Mouse (Mus musculus) midbrain, embryonic 13.5 days (tissue): Measurements from ENCODE around the gene Rap1a. TPM values are rescaled to one million over a fixed set of nuclear protein-coding genes. Genes with fewer than 3 reads are reported as not detected.

Experiments used
- ATAC-seq: fragments of 200-750 bp; cut with Nextera tagmentation; 2 replicates; pipeline ENCODE4 v1.8.0; 2017; ENCODE audit warnings: mild to moderate bottlenecking, moderate TSS enrichment, moderate library complexity
- H3K27ac ChIP-seq: fragments of 300-500 bp; sonication (generic); 2 replicates; pipeline ENCODE4 v1.5.1; 2015; ENCODE audit warnings: inconsistent platforms, mild to moderate bottlenecking, moderate library complexity
- H3K27me3 ChIP-seq: fragments of 300-500 bp; sonication (generic); 2 replicates; pipeline ENCODE4 v1.6.1; 2015; ENCODE audit warnings: mild to moderate bottlenecking, inconsistent platforms
- H3K36me3 ChIP-seq: fragments of 300-500 bp; sonication (generic); 2 replicates; pipeline ENCODE4 v1.6.1; 2015; ENCODE audit warnings: mild to moderate bottlenecking, inconsistent platforms
- H3K4me1 ChIP-seq: fragments of 300-500 bp; sonication (generic); replicated peaks from 2 replicates; pipeline ENCODE4 v1.6.1; 2015; ENCODE audit warnings: inconsistent platforms
- H3K4me2 ChIP-seq: fragments of 300-500 bp; sonication (generic); replicated peaks from 2 replicates; pipeline ENCODE4 v1.6.1; 2015; ENCODE audit warnings: moderate library complexity, mild to moderate bottlenecking, inconsistent platforms
- H3K4me3 ChIP-seq: fragments of 300-500 bp; sonication (generic); replicated peaks from 2 replicates; pipeline ENCODE4 v1.5.1; 2015; ENCODE audit warnings: mild to moderate bottlenecking, inconsistent platforms
- H3K9ac ChIP-seq: fragments of 300-500 bp; sonication (generic); replicated peaks from 2 replicates; pipeline ENCODE4 v1.6.1; 2015; ENCODE audit warnings: mild to moderate bottlenecking, inconsistent platforms
- H3K9me3 ChIP-seq: fragments of 300-500 bp; sonication (generic); 2 replicates; pipeline ENCODE4 v1.6.1; 2016; ENCODE audit warnings: mild to moderate bottlenecking, inconsistent platforms
- WGBS: fragments of 180-500 bp; shearing (Covaris S2); methylation state at CpG from one replicate; pipeline ENCODE4 v1.1.7; 2015; 5-methylcytosine and 5-hydroxymethylcytosine counted together
- polyA plus RNA-seq: library from polyadenylated mRNA; unstranded; fragments of >200 nt; fragmentation: Nextera tagmentation; extraction: Ambion mirVana; gene quantifications from 2 replicates; pipeline ENCODE4 v1.2.1, GENCODE M21; 2015

Gene Rap1a
- polyA plus RNA-seq, 1 experiment from 2014 or later, result 76.1 TPM

DNA sequence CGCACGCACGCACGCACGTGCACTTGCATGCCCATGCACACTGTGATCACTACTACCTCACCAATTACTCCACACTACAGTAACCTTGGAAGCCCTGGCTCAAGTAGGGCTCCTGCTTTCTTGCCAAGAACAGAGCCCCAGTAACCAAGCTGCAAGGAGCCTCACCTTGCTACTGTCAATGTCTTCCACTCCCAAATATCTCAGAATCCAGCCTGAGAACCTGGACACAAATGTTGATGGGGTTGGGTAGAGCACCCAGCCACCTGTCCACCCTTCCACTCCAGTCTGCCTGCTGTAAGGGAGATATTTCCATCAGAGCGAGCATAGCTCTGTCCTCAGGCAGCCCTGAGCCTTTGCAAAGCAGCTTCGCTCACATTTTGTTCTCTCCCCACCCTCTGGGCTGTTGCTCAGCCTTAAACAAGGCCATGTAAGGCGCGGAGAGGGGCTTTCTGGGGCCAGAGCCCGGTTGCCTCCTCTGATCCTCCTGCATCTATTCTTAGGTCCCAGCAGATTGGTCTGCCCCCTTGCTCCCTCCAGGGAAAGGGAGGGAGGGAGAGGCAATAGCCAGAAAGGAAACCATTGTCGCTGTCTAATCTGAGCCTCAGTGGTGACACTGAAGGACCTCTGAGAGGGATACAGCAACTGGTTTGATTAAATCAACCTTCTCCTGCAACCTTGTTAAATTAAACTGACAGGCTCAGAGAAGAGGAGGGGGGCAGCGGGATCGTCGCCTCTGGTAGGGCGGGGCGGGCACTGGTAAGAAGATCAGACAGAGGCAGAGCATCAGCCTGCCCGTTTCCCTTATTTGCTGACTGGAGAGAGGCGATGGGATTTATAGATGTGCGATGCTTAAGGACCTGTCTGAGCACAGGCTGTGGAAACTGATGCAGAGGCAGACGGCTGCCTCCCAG, 105.4 kb downstream of the Rap1a start:
- H3K9ac ChIP-seq, result peak overlapping the region; percentile 52; the same call in 1 of the 2 replicates
- peak; percentile 91 for ATAC-seq
- peak overlapping the region; percentile 79 for H3K27ac ChIP-seq
- H3K9me3 ChIP-seq, result no peaks in the 10 kb centered on the region
- H3K27me3 ChIP-seq, result peaks cover 10% of the 10 kb centered on the region; the same call in 1 of the 2 replicates
- peaks cover 31% of the 10 kb centered on the region for H3K4me1 ChIP-seq
- H3K4me3 ChIP-seq, result peak overlapping the region; percentile 13
- 17% methylated on average over 20 of the region's 20 CpGs for WGBS
- H3K4me2 ChIP-seq, result peak overlapping the region; percentile 47
- no peaks in the 10 kb centered on the region for H3K36me3 ChIP-seq

DNA sequence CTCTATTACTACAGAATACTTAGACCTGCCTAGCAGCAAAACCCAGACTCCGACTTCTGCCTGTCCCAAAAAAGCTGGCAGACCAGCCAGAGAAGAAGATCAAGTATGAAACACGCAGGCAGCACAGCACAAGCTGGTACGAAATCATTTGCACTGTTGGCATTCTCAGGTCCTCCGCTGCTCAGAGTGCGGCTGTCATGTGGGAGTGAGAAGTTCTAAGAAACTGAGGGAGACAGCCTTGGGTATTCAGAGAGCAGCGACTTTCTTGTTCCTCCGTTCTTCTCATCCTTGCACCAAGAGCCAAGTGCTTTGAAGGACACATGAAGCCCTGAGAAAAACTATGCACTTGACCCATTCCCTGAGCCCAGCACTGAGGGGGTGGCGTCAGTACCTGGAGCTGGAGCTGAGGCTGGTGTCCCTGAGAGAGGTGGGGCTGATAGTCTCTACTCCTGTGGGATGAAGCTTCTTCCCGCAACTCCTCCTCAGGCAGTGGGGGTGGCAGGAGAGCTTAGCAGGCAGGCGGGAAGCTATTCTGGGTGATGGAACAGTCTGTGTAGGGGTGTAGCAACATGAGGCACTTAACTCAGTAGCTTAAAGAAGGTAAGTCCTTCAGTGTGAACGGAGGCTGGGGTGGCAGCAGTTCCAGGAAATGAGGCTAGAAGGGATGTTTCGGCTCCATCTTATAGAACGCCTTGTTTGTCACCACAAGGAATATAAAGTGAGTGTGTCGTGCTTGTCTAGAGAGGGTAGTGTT, 107.6 kb downstream of the Rap1a start:
- H3K9ac ChIP-seq, result no peak overlapping the region
- WGBS, result 81% methylated on average over 14 of the region's 14 CpGs

DNA sequence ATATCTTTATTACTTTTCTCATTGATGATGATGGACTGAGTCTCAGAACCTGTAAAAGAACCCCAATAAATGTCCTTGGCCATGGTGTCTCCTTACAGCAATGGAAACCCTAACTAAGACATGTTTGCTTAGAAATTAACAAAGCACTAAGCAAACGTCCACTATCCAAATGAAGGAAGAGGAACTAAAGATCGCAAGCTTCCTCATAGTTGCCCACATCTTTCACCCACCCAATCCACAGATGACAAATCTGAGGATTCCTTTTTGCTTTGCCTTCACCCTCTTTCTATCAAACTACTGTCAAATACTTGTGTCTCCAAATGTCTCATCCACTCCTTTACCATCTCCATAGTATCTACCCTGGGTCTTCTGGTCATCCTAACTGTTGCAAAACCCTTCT, 112.6 kb downstream of the Rap1a start:
- H3K9me3 ChIP-seq, result no peaks in the 10 kb centered on the region
- 0 out of 2 replicates have a peak, but pooled peaks cover 4% of the 10 kb centered on the region for H3K27me3 ChIP-seq
- H3K4me2 ChIP-seq, result no peak overlapping the region
- H3K9ac ChIP-seq, result no peak overlapping the region
- no peak for ATAC-seq
- WGBS, result 91% methylated on average over 2 of the region's 2 CpGs
- H3K36me3 ChIP-seq, result peaks cover 7% of the 10 kb centered on the region
- no peak overlapping the region for H3K27ac ChIP-seq
- peaks cover 10% of the 10 kb centered on the region for H3K4me1 ChIP-seq
- H3K4me3 ChIP-seq, result no peak overlapping the region

More for the DNA sequence above, 107.6 kb downstream of the Rap1a start:
- no peaks in the 10 kb centered on the region for H3K9me3 ChIP-seq
- no peak overlapping the region for H3K27ac ChIP-seq
- no peak overlapping the region for H3K4me2 ChIP-seq
- H3K4me1 ChIP-seq, result peaks cover 31% of the 10 kb centered on the region
- no peaks in the 10 kb centered on the region for H3K36me3 ChIP-seq
- no peak for ATAC-seq
- peaks cover 10% of the 10 kb centered on the region; the same call in 1 of the 2 replicates for H3K27me3 ChIP-seq
- no peak overlapping the region for H3K4me3 ChIP-seq

DNA sequence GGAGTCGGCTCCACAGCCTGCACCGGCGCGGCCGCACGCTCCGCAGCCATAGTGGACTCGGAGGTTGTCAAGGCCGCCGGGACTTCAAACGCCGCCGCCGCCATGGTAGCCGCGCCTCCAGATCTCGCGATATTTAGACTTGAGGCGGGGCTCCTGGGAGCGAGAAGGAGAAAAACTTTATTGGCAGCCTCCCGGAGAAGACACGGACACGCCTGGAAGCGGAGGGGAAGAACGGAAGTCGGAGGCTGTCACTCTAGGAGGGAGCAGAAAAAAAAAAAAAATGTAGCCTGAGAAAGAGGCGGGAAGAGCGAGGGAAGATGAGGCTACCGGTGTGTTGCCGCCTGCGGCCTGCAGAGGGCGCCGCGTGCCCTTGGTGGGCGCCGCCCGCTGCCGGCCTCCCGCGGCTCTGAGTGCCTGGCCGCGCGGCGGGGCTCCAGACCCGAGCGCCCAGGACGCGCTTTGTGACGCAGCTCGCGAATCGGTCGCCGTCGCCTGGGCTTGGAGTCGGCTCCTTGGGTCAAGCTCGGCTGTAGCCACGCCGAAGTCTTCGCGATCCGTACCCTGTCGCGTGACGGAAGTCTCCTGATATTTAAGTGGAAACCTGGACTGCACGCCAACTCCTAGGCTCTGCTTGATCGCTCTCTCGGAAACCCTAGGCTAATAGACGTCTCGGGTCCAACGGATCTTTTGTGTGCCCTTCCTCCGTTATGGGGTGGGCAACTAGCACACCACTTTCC, 113.6 kb downstream of the Rap1a start, which contains the start of gene Ddx20:
TSS of gene Ddx20 (minus strand) at position 251 of the 737 bp plus-strand sequence.
- peak; percentile 97 for ATAC-seq
- Histone ChIP-seq H3K4me1 (peaks cover 10% of the 10 kb centered on the region), H3K27ac (peak within 1 kb of the TSS; percentile 83), H3K4me2 (peak within 1 kb of the TSS; percentile 80), H3K9me3 (no peaks in the 10 kb centered on the region), H3K36me3 (peaks cover 14% of the 10 kb centered on the region), H3K4me3 (peak within 1 kb of the TSS; percentile 94), H3K27me3 (0 out of 2 replicates have a peak, but pooled peaks cover under 1% of the 10 kb centered on the region), H3K9ac (peak within 1 kb of the TSS; percentile 95)
- under 1% methylated on average over 69 of the region's 72 CpGs for WGBS

DNA sequence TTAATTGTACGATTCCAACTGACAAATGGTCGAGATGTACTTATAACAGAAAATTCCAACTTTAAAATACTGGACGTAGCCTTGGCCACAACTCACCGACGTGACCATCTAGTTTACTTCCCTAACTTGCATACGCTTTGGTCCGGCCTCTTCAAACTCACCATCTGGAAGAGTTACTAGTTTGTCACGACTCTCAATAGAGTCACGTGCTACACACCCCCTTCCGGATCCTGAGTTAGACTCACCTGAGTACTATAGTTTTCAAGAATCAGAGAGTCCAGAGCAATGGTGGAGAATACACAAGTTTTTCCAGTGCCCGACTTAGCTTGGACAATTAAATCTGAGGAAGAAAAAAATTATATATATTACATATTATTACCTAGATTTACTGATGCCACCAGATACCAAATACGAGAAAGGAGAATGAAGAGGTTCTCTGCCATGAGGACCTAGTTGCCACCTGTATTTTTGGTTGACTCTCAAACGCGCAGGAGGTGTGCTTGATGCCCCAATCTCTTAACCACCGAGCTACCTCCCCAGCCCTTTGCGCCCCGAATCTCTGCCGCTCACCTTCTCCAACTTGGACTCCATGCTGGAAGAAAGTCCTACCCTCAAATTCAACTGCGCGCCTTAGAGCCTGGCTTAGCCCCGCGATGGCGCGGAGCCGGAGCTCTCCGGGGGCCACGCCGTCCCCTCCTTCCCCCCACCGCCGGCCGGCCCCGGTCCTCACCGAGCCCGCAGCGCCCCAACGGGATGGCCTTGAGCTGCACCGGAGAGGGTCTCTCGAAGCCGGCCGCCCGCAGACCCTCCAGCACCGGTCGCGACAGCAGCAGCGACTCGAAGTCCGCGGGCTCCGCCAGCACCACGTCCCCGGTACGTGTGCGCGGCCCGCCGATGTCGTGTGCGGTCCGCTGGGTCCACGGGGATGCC, 114.5 kb downstream of the Rap1a start:
- H3K9ac ChIP-seq, result peak overlapping the region; percentile 95
- peaks cover 10% of the 10 kb centered on the region for H3K4me1 ChIP-seq
- H3K27me3 ChIP-seq, result no peaks in the 10 kb centered on the region
- peaks cover 17% of the 10 kb centered on the region for H3K36me3 ChIP-seq
- no peak; the same call in 1 of the 2 replicates for ATAC-seq
- peak overlapping the region; percentile 81 for H3K27ac ChIP-seq
- peak overlapping the region; percentile 94 for H3K4me3 ChIP-seq
- peak overlapping the region; percentile 80 for H3K4me2 ChIP-seq
- no peaks in the 10 kb centered on the region for H3K9me3 ChIP-seq
- 9% methylated on average over 60 of the region's 60 CpGs for WGBS

DNA sequence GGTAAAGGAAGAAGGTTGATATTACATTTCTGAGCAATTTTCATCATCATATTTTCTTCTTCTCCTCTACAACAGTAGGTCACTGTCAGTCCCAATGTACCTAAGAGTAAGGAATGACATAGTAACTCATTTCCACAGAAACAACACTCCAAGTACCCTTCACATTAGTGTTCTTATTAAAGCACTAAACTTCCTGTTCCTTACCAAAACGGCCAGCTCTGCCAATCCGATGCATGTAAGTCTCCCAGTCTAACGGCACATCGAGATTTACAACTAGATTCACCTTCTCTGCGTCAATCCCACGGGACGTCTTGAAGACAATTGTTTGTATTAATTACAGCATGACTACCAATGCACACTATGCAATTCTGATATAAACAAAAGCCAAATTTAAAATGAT, 120.8 kb downstream of the Rap1a start:
- H3K36me3 ChIP-seq, result peaks cover 60% of the 10 kb centered on the region
- no peak for ATAC-seq
- WGBS, result 94% methylated on average over 7 of the region's 7 CpGs

More for the DNA sequence above, 120.8 kb downstream of the Rap1a start:
- Histone ChIP-seq H3K27ac (no peak overlapping the region), H3K4me1 (no peaks in the 10 kb centered on the region), H3K4me3 (no peak overlapping the region), H3K27me3 (no peaks in the 10 kb centered on the region), H3K9me3 (no peaks in the 10 kb centered on the region), H3K9ac (no peak overlapping the region), H3K4me2 (no peak overlapping the region)

Other genes starting within 250 kb of the Rap1a start
- 31.0 and 32.0 TPM in 2 replicates for gene Ddx20, start 113.8 kb downstream of the Rap1a start, polyA plus RNA-seq
- 1.9 and 2.4 TPM in 2 replicates for gene Inka2, start 96.7 kb downstream of the Rap1a start, polyA plus RNA-seq
- gene Adora3, start 69.5 kb upstream of the Rap1a start, polyA plus RNA-seq, result 0.24 TPM in 1 of 2 replicates, not detected in the other
- not detected in 2 replicates for gene Tmigd3, start 69.6 kb upstream of the Rap1a start, polyA plus RNA-seq
- 0.39 and 0.41 TPM in 2 replicates for gene I830077J02Rik, start 131.3 kb upstream of the Rap1a start, polyA plus RNA-seq
- 107 TPM in 2 replicates for gene Wdr77, start 158.0 kb upstream of the Rap1a start, polyA plus RNA-seq
- 541 and 556 TPM in 2 replicates for gene Atp5f1, start 158.8 kb upstream of the Rap1a start, polyA plus RNA-seq
- gene Ovgp1, start 172.4 kb upstream of the Rap1a start, polyA plus RNA-seq, result 3.4 and 4.4 TPM in 2 replicates
- 1.8 and 3.3 TPM in 2 replicates for gene Pifo, start 213.3 kb upstream of the Rap1a start, polyA plus RNA-seq
- not detected in 2 replicates for gene Chil5, start 231.5 kb upstream of the Rap1a start, polyA plus RNA-seq